Mouse (Mus musculus): ENCODE data around the gene Cdh16. TPM values are rescaled to one million over a fixed set of nuclear protein-coding genes. Genes with fewer than 3 reads are reported as not detected.

Gene Cdh16
- total RNA-seq, 1 experiment = not detected

DNA sequence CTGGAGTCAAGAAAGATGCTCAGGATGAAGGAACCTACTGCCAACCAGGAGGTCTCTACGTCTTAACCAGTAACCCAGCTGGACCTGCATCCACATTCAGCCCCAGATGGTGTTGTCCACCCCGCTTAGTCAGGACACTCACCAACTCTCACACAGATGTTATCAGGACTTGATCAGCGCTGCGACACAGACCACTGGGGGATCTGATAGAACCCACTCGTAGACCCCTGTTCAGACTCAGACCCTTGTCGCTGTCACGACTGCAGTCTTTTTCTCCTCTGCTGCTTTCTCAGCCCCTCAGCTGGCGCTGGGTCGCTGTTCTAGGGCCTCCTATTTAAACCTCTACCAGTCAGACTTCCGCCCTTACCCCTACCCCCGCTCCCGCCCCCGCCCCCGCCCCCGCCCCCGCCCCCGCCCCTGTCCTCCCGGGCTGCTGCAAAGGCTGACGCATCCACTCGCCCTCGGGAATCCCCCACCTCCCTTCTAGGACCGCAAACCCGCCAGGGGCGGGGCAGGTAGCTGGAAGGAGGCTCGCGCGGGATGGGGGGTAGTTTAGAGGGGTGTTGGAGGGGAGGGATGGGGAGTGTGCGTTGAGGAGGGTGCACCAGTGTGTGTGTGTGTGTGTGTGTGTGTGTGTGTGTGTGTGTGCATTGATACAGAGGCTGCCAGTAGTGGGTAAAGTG, 6.9 kb upstream of the Cdh16 start, which contains the start of gene Rrad:
Rrad (minus strand) TSS at position 347 of the 683 bp plus-strand sequence.
- H3K36me3 ChIP-seq (ENCODE audit: control insufficient read depth, insufficient read depth, low read length, poor library complexity, severe bottlenecking) = no peaks in the 10 kb centered on the region

DNA sequence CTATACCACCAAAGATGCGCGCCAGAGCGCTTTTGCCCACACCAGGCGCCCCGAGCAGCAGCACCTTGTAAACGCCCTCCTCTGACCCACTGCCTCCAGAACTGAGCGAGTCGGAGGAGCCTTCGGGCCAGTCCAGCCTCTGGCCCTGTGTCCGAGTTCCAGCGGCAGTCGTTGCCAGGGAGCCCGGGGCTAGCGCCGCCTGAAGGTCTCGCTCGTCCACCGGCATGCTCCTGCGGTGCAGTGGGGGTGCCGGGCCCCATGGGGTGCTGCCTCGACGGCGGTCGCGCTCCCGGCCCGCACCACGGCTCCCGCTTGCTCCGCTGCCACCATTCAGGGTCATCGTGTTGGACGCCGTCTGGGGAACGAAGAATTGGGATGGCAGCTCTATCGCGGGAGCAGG, 6.4 kb upstream of the Cdh16 start:
- H3K27ac ChIP-seq (ENCODE audit: insufficient read depth, low read depth, low read length, poor library complexity, severe bottlenecking) = no peak overlapping the region
- peak overlapping the region; percentile 33; the same call in 1 of the 2 replicates for H3K9ac ChIP-seq (ENCODE audit: insufficient read depth, low read depth, low read length, poor library complexity, severe bottlenecking)
- in situ Hi-C loops (cut with MboI; ENCODE audit: low sequenced_read_pairs in 2 of 2, unreplicated experiment in 2 of 2) = loop anchor here in 1 of 2 experiments (25.0 kb wide), 1 partner anchor 632 kb away; the partner anchor contains the start of genes B3gnt9, Fbxl8, Hsf4 and Tradd
- no peaks in the 10 kb centered on the region for H3K9me3 ChIP-seq (ENCODE audit: control insufficient read depth, insufficient read depth, low read depth, low read length)
- H3K36me3 ChIP-seq (ENCODE audit: control insufficient read depth, insufficient read depth, low read length, poor library complexity, severe bottlenecking) = no peaks in the 10 kb centered on the region
- TF ChIP-seq MAFK (IDR thresholded peaks at IDR 0.05; ENCODE audit: insufficient read depth, low read depth, low read length) (no peak), HCFC1 (IDR thresholded peaks at IDR 0.05; ENCODE audit: borderline replicate concordance, insufficient read depth, low read length) (no peak), ZNF384 (IDR thresholded peaks at IDR 0.05; ENCODE audit: low read depth, low read length) (no peak), CHD2 (IDR thresholded peaks at IDR 0.05; ENCODE audit: low read depth, low read length) (no peak), ZC3H11A (IDR thresholded peaks at IDR 0.05; ENCODE audit: borderline replicate concordance, low read depth, low read length) (no peak)
- peak overlapping the region; percentile 34 to 52 for H3K4me3 ChIP-seq (ENCODE audit: insufficient read depth in 1 of 2, low read depth in 1 of 2, low read length in 2 of 2, poor library complexity in 1 of 2, severe bottlenecking in 1 of 2)
- peaks cover 0 to 11% of the 10 kb centered on the region in 2 experiments; a peak in 2 of 4 replicates for H3K4me1 ChIP-seq (ENCODE audit: control insufficient read depth in 2 of 2, insufficient read depth in 2 of 2, low read length in 2 of 2, poor library complexity in 1 of 2)
- DNase-seq (ENCODE audit: low read depth, low spot score) = no peak

More for the DNA sequence above, 6.9 kb upstream of the Cdh16 start, which contains the start of gene Rrad:
- TF ChIP-seq ZC3H11A (IDR thresholded peaks at IDR 0.05; ENCODE audit: borderline replicate concordance, low read depth, low read length) = no peak
- no peak for TF ChIP-seq HCFC1 (IDR thresholded peaks at IDR 0.05; ENCODE audit: borderline replicate concordance, insufficient read depth, low read length)
- TF ChIP-seq MAFK (IDR thresholded peaks at IDR 0.05; ENCODE audit: insufficient read depth, low read depth, low read length) = no peak
- TF ChIP-seq ZNF384 (IDR thresholded peaks at IDR 0.05; ENCODE audit: low read depth, low read length) = no peak
- TF ChIP-seq CHD2 (IDR thresholded peaks at IDR 0.05; ENCODE audit: low read depth, low read length) = no peak
- DNase-seq (ENCODE audit: low read depth, low spot score) = no peak
- H3K9ac ChIP-seq (ENCODE audit: insufficient read depth, low read depth, low read length, poor library complexity, severe bottlenecking) = peak within 1 kb of the TSS; percentile 33; the same call in 1 of the 2 replicates
- H3K4me3 ChIP-seq (ENCODE audit: insufficient read depth in 1 of 2, low read depth in 1 of 2, low read length in 2 of 2, poor library complexity in 1 of 2, severe bottlenecking in 1 of 2) = peak within 1 kb of the TSS; percentile 34 to 52
- in situ Hi-C loops (cut with MboI; ENCODE audit: low sequenced_read_pairs in 2 of 2, unreplicated experiment in 2 of 2) = loop anchor here in 1 of 2 experiments (25.0 kb wide), 1 partner anchor 631 kb away; the partner anchor contains the start of genes B3gnt9, Fbxl8, Hsf4 and Tradd
- peaks cover 0 to 11% of the 10 kb centered on the region in 2 experiments; a peak in 2 of 4 replicates for H3K4me1 ChIP-seq (ENCODE audit: control insufficient read depth in 2 of 2, insufficient read depth in 2 of 2, low read length in 2 of 2, poor library complexity in 1 of 2)
- no peaks in the 10 kb centered on the region for H3K9me3 ChIP-seq (ENCODE audit: control insufficient read depth, insufficient read depth, low read depth, low read length)
- no peak within 1 kb of the TSS for H3K27ac ChIP-seq (ENCODE audit: insufficient read depth, low read depth, low read length, poor library complexity, severe bottlenecking)

DNA sequence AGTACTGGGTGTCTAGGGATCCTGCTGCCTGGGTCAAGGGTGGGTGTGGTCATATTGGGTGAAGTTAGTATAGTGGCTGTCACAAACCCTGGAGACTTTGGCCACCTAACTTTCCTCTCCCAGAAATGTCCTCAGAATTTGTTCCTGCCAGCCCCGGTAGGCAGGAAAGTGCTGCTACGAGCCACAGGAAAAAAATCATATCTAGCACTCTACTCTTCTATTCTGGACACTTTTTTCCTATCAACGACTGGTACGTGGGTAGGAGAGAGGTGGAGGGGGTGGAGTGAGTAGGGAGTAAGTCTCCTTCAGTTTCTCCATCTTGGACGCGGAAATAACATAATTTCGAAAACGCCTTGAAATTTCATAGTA, 5.9 kb upstream of the Cdh16 start:
- Histone ChIP-seq H3K9ac (ENCODE audit: insufficient read depth, low read depth, low read length, poor library complexity, severe bottlenecking) (no peak overlapping the region), H3K4me1 (ENCODE audit: control insufficient read depth in 2 of 2, insufficient read depth in 2 of 2, low read length in 2 of 2, poor library complexity in 1 of 2) (peaks cover 0 to 11% of the 10 kb centered on the region in 2 experiments; a peak in 2 of 4 replicates), H3K4me3 (ENCODE audit: insufficient read depth in 1 of 2, low read depth in 1 of 2, low read length in 2 of 2, poor library complexity in 1 of 2, severe bottlenecking in 1 of 2) (peak overlapping the region; percentile 34 to 52; a peak in 1 of 4 replicates), H3K36me3 (ENCODE audit: control insufficient read depth, insufficient read depth, low read length, poor library complexity, severe bottlenecking) (no peaks in the 10 kb centered on the region), H3K27ac (ENCODE audit: insufficient read depth, low read depth, low read length, poor library complexity, severe bottlenecking) (no peak overlapping the region), H3K9me3 (ENCODE audit: control insufficient read depth, insufficient read depth, low read depth, low read length) (no peaks in the 10 kb centered on the region)
- no peak for TF ChIP-seq MAFK (IDR thresholded peaks at IDR 0.05; ENCODE audit: insufficient read depth, low read depth, low read length)
- no peak for TF ChIP-seq ZC3H11A (IDR thresholded peaks at IDR 0.05; ENCODE audit: borderline replicate concordance, low read depth, low read length)
- no peak for TF ChIP-seq ZNF384 (IDR thresholded peaks at IDR 0.05; ENCODE audit: low read depth, low read length)
- TF ChIP-seq CHD2 (IDR thresholded peaks at IDR 0.05; ENCODE audit: low read depth, low read length) = no peak
- no peak for TF ChIP-seq HCFC1 (IDR thresholded peaks at IDR 0.05; ENCODE audit: borderline replicate concordance, insufficient read depth, low read length)
- in situ Hi-C loops (cut with MboI; ENCODE audit: low sequenced_read_pairs in 2 of 2, unreplicated experiment in 2 of 2) = loop anchor here in 1 of 2 experiments (25.0 kb wide), 1 partner anchor 632 kb away; the partner anchor contains the start of genes B3gnt9, Fbxl8, Hsf4 and Tradd
- DNase-seq (ENCODE audit: low read depth, low spot score) = no peak

DNA sequence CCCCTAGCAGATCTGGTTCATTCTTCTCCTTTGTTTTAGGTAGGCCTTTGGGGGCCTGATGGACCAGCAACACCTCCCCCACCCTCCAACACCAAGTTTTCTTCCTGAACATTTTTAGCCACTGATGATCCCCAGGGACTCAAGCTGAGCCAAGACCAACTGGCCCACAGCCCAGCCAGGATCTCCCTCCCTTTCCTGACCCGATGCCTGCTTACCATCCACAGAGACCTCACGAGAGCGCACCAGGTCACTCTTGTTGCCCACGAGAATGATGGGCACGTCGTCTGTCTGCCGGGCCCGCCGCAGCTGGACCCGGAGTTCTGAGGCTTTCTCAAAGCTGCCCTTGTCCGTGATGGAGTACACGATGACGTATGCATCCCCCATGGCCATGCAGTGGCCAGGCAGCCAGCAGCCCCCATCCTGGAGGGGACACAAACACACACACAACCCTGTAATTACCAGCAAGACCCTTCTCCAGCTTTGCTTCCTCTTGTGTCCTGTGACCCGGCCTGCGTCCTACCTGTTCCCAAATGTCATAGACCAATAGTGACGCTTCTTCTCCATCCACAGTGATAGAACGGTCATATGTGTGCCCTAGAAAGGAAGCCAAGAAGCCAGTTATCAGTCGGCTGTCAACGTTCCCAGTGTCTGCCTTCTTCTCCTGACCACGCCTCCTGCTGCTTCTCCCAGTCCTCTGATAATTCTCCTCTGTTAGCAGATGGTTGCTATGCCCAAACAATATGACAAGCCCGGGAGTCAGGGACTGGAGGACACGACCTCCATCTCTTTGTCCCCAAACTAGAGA, 5.3 kb upstream of the Cdh16 start:
- Histone ChIP-seq H3K36me3 (ENCODE audit: control insufficient read depth, insufficient read depth, low read length, poor library complexity, severe bottlenecking) (no peaks in the 10 kb centered on the region), H3K4me3 (ENCODE audit: insufficient read depth in 1 of 2, low read depth in 1 of 2, low read length in 2 of 2, poor library complexity in 1 of 2, severe bottlenecking in 1 of 2) (no peak overlapping the region), H3K4me1 (ENCODE audit: control insufficient read depth in 2 of 2, insufficient read depth in 2 of 2, low read length in 2 of 2, poor library complexity in 1 of 2) (peaks cover 0 to 11% of the 10 kb centered on the region in 2 experiments; a peak in 2 of 4 replicates), H3K27ac (ENCODE audit: insufficient read depth, low read depth, low read length, poor library complexity, severe bottlenecking) (no peak overlapping the region), H3K9me3 (ENCODE audit: control insufficient read depth, insufficient read depth, low read depth, low read length) (no peaks in the 10 kb centered on the region), H3K9ac (ENCODE audit: insufficient read depth, low read depth, low read length, poor library complexity, severe bottlenecking) (no peak overlapping the region)
- no peak for DNase-seq (ENCODE audit: low read depth, low spot score)
- in situ Hi-C loops (cut with MboI; ENCODE audit: low sequenced_read_pairs in 2 of 2, unreplicated experiment in 2 of 2) = loop anchor here in 1 of 2 experiments (25.0 kb wide), 1 partner anchor 633 kb away; the partner anchor contains the start of genes B3gnt9, Fbxl8, Hsf4 and Tradd
- TF ChIP-seq HCFC1 (IDR thresholded peaks at IDR 0.05; ENCODE audit: borderline replicate concordance, insufficient read depth, low read length) = no peak
- TF ChIP-seq ZNF384 (IDR thresholded peaks at IDR 0.05; ENCODE audit: low read depth, low read length) = no peak
- TF ChIP-seq MAFK (IDR thresholded peaks at IDR 0.05; ENCODE audit: insufficient read depth, low read depth, low read length) = no peak
- no peak for TF ChIP-seq CHD2 (IDR thresholded peaks at IDR 0.05; ENCODE audit: low read depth, low read length)
- no peak for TF ChIP-seq ZC3H11A (IDR thresholded peaks at IDR 0.05; ENCODE audit: borderline replicate concordance, low read depth, low read length)
